Mouse (Mus musculus): ENCODE measurements at regions not wholly inside any gene's neighbourhood (a gene's known extent, or its start where the extent isn't known, plus 50 kb on each side); places are given as distances from the start of the nearest gene placed in this dataset.

DNA sequence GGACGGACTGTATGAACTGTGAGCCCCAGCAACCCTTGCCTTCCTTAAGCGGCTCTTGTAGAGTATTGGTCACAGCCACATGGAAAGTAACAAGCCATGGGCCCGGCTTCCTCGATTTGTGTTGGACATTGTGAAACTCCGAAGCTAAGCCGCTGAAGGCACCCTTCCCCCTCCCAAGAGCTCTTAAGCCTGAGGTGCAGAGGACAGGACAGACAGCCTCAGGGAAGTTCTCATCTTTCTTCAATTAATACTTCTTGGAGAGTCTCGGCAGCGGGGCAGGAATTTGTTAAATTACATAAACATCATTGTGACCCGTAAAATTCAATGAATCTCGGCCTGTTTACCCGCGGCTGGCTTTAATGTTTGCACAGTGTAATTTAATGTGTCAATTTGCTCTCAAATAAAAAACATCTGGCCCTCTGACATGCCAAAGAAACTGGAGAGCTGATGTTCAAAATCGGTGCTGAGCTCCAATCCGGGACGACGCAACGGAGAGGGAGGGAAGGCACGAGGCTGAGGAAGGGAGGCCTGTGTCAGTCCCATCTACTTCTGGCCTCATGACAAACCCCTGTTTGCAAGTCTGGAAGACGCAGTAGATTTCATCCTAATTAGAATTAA lies 208.4 kb upstream of the Tle3 start:
- no peak overlapping the region for H3K4me3 ChIP-seq (ENCODE audit: insufficient read depth in 1 of 2, low read depth in 1 of 2, low read length in 2 of 2, poor library complexity in 1 of 2, severe bottlenecking in 1 of 2)
- DNase-seq (ENCODE audit: low read depth, low spot score) = no peak
- in situ Hi-C loops (cut with MboI; ENCODE audit: low sequenced_read_pairs in 2 of 2, unreplicated experiment in 2 of 2) = no loop called here
- no peak overlapping the region for H3K27ac ChIP-seq (ENCODE audit: insufficient read depth, low read depth, low read length, poor library complexity, severe bottlenecking)
- H3K9me3 ChIP-seq (ENCODE audit: control insufficient read depth, insufficient read depth, low read depth, low read length) = no peaks in the 10 kb centered on the region
- H3K36me3 ChIP-seq (ENCODE audit: control insufficient read depth, insufficient read depth, low read length, poor library complexity, severe bottlenecking) = no peaks in the 10 kb centered on the region
- no peak overlapping the region for H3K9ac ChIP-seq (ENCODE audit: insufficient read depth, low read depth, low read length, poor library complexity, severe bottlenecking)
- TF ChIP-seq ZC3H11A (IDR thresholded peaks at IDR 0.05; ENCODE audit: borderline replicate concordance, low read depth, low read length) (no peak), CHD2 (IDR thresholded peaks at IDR 0.05; ENCODE audit: low read depth, low read length) (no peak), ZNF384 (IDR thresholded peaks at IDR 0.05; ENCODE audit: low read depth, low read length) (no peak), MAFK (IDR thresholded peaks at IDR 0.05; ENCODE audit: insufficient read depth, low read depth, low read length) (no peak)
- no peaks in the 10 kb centered on the region for H3K4me1 ChIP-seq (ENCODE audit: control insufficient read depth in 2 of 2, insufficient read depth in 2 of 2, low read length in 2 of 2, poor library complexity in 1 of 2)

GRCm38 (mm10) chr9:61164501-61165251 lies 207.5 kb upstream of the Tle3 start:
- Histone ChIP-seq H3K9me3 (ENCODE audit: control insufficient read depth, insufficient read depth, low read depth, low read length) (no peaks in the 10 kb centered on the region), H3K9ac (ENCODE audit: insufficient read depth, low read depth, low read length, poor library complexity, severe bottlenecking) (no peak overlapping the region), H3K27ac (ENCODE audit: insufficient read depth, low read depth, low read length, poor library complexity, severe bottlenecking) (no peak overlapping the region), H3K4me3 (ENCODE audit: insufficient read depth in 1 of 2, low read depth in 1 of 2, low read length in 2 of 2, poor library complexity in 1 of 2, severe bottlenecking in 1 of 2) (no peak overlapping the region), H3K4me1 (ENCODE audit: control insufficient read depth in 2 of 2, insufficient read depth in 2 of 2, low read length in 2 of 2, poor library complexity in 1 of 2) (no peaks in the 10 kb centered on the region), H3K36me3 (ENCODE audit: control insufficient read depth, insufficient read depth, low read length, poor library complexity, severe bottlenecking) (no peaks in the 10 kb centered on the region)
- TF ChIP-seq HCFC1 (IDR thresholded peaks at IDR 0.05; ENCODE audit: borderline replicate concordance, insufficient read depth, low read length) (no peak), MAFK (IDR thresholded peaks at IDR 0.05; ENCODE audit: insufficient read depth, low read depth, low read length) (no peak), CHD2 (IDR thresholded peaks at IDR 0.05; ENCODE audit: low read depth, low read length) (no peak), ZNF384 (IDR thresholded peaks at IDR 0.05; ENCODE audit: low read depth, low read length) (no peak), ZC3H11A (IDR thresholded peaks at IDR 0.05; ENCODE audit: borderline replicate concordance, low read depth, low read length) (no peak)
- in situ Hi-C loops (cut with MboI; ENCODE audit: low sequenced_read_pairs in 2 of 2, unreplicated experiment in 2 of 2) = no loop called here
- no peak for DNase-seq (ENCODE audit: low read depth, low spot score)

- no peaks in the 10 kb centered on the region for H3K4me1 ChIP-seq (ENCODE audit: control insufficient read depth in 2 of 2, insufficient read depth in 2 of 2, low read length in 2 of 2, poor library complexity in 1 of 2)
- no peak for DNase-seq (ENCODE audit: low read depth, low spot score)
- in situ Hi-C loops (cut with MboI; ENCODE audit: low sequenced_read_pairs in 2 of 2, unreplicated experiment in 2 of 2) = no loop called here
- no peak overlapping the region for H3K27ac ChIP-seq (ENCODE audit: insufficient read depth, low read depth, low read length, poor library complexity, severe bottlenecking)
- TF ChIP-seq ZNF384 (IDR thresholded peaks at IDR 0.05; ENCODE audit: low read depth, low read length) = no peak
- TF ChIP-seq ZC3H11A (IDR thresholded peaks at IDR 0.05; ENCODE audit: borderline replicate concordance, low read depth, low read length) = no peak
- no peak for TF ChIP-seq MAFK (IDR thresholded peaks at IDR 0.05; ENCODE audit: insufficient read depth, low read depth, low read length)
- TF ChIP-seq CHD2 (IDR thresholded peaks at IDR 0.05; ENCODE audit: low read depth, low read length) = no peak
- no peak for TF ChIP-seq HCFC1 (IDR thresholded peaks at IDR 0.05; ENCODE audit: borderline replicate concordance, insufficient read depth, low read length)
- H3K9ac ChIP-seq (ENCODE audit: insufficient read depth, low read depth, low read length, poor library complexity, severe bottlenecking) = no peak overlapping the region
- H3K4me3 ChIP-seq (ENCODE audit: insufficient read depth in 1 of 2, low read depth in 1 of 2, low read length in 2 of 2, poor library complexity in 1 of 2, severe bottlenecking in 1 of 2) = no peak overlapping the region
- H3K9me3 ChIP-seq (ENCODE audit: control insufficient read depth, insufficient read depth, low read depth, low read length) = no peaks in the 10 kb centered on the region
- H3K36me3 ChIP-seq (ENCODE audit: control insufficient read depth, insufficient read depth, low read length, poor library complexity, severe bottlenecking) = no peaks in the 10 kb centered on the region
Observed at GRCm38 (mm10) chr9:61166115-61166514, 206.1 kb upstream of the Tle3 start.

DNA sequence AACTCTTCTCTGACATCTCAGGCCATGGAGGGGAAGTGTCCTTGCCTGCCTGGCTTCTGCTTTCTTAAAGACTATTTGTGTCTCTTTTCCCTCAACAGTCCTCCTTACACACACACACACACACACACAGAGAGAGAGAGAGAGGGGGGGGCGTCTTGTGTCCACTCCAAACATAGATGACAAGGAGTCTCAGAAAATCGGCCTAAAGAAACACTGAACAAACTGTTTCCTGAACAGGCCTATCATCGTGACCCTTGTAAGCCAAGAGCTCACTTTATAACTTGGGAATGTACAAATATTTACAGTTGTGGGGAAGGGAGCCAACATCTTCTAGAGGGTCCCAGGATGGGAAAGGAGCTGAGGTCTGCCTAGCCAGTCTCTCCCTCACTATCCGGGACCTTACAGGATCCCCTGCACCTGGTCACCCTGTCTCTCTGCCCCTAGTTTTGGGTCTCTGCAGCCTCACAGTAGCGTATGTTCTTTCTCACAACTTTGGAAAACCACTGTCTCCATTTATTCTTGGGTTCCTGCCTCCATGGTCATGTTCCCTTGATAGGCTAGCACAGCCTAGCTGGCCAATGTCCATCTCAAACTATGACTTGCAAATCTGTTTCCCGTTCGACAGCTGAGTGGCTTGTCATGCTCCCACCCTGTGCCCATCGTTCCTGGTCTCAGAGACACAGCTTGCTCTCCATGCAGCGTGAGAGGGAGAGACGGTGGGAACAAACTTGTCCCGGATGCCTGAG lies 204.9 kb upstream of the Tle3 start:
- Histone ChIP-seq H3K9ac (ENCODE audit: insufficient read depth, low read depth, low read length, poor library complexity, severe bottlenecking) (no peak overlapping the region), H3K4me3 (ENCODE audit: insufficient read depth in 1 of 2, low read depth in 1 of 2, low read length in 2 of 2, poor library complexity in 1 of 2, severe bottlenecking in 1 of 2) (no peak overlapping the region), H3K27ac (ENCODE audit: insufficient read depth, low read depth, low read length, poor library complexity, severe bottlenecking) (no peak overlapping the region), H3K4me1 (ENCODE audit: control insufficient read depth in 2 of 2, insufficient read depth in 2 of 2, low read length in 2 of 2, poor library complexity in 1 of 2) (no peaks in the 10 kb centered on the region), H3K36me3 (ENCODE audit: control insufficient read depth, insufficient read depth, low read length, poor library complexity, severe bottlenecking) (no peaks in the 10 kb centered on the region), H3K9me3 (ENCODE audit: control insufficient read depth, insufficient read depth, low read depth, low read length) (no peaks in the 10 kb centered on the region)
- no peak for DNase-seq (ENCODE audit: low read depth, low spot score)
- TF ChIP-seq CHD2 (IDR thresholded peaks at IDR 0.05; ENCODE audit: low read depth, low read length) = no peak
- no peak for TF ChIP-seq ZC3H11A (IDR thresholded peaks at IDR 0.05; ENCODE audit: borderline replicate concordance, low read depth, low read length)
- no peak for TF ChIP-seq HCFC1 (IDR thresholded peaks at IDR 0.05; ENCODE audit: borderline replicate concordance, insufficient read depth, low read length)
- no peak for TF ChIP-seq MAFK (IDR thresholded peaks at IDR 0.05; ENCODE audit: insufficient read depth, low read depth, low read length)
- no peak for TF ChIP-seq ZNF384 (IDR thresholded peaks at IDR 0.05; ENCODE audit: low read depth, low read length)
- in situ Hi-C loops (cut with MboI; ENCODE audit: low sequenced_read_pairs in 2 of 2, unreplicated experiment in 2 of 2) = no loop called here

Measured in ES-E14 (cell line).